14 mouse cellular contexts compared by ENCODE assay signal in the genomic region with DNA sequence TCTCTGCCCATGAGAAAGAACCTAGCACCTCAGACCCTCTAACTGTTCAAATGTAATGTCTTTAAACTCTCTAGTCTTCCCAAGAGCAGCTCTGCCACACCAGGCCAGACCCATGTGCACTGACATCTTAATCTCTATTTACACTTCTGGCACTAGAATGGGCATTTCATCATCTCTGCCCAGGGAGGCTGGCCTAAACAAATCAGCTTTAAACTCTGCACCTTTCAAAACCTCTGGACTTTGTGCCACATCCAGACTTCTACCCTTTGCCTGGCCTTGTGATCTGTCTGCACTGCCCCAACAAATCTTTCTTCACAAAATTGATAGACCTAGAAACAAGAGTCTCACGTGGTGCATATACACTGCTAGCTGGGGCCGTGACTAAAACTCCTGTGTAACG. TPM values are rescaled to one million over a fixed set of nuclear protein-coding genes. Genes with fewer than 3 reads are reported as not detected.
A peak's percentile ranks its signal among the peaks of the same experiment; 100 is the strongest.
DNase-seq lines count a peak whose midpoint lies in the region; ATAC-seq and TF ChIP-seq lines count a peak whose summit lies in the region.
"Had no signal": no experiment of that assay in that cellular context is flagged by ENCODE, and none has a peak within 500 bp of the region (broad histone marks: within the 10 kb centered on the region; RNA-seq: fewer than 3 reads in every experiment).

No protein-coding gene starts in this region.

- H3K4me2 ChIP-seq in kidney, embryonic 15.5 days = no peak overlapping the region
- no peak overlapping the region for H3K4me2 ChIP-seq in intestine, embryonic 15.5 days (replicated peaks)
- peak overlapping the region; percentile 4; the same call in 1 of the 2 replicates for H3K4me2 ChIP-seq in liver, embryonic 14.5 days (ENCODE audit: low read depth)
- H3K4me2 ChIP-seq: embryonic facial prominence, embryonic 13.5 days; hindbrain, embryonic 14.5 days; limb, embryonic 15.5 days had no signal

- H3K27me3 ChIP-seq in kidney, embryonic 15.5 days = no peaks in the 10 kb centered on the region
- H3K27me3 ChIP-seq in intestine, embryonic 15.5 days (replicated peaks) = no peaks in the 10 kb centered on the region
- H3K27me3 ChIP-seq in liver, embryonic 14.5 days (ENCODE audit: control insufficient read depth, insufficient read depth, low read length) = no peaks in the 10 kb centered on the region
- H3K27me3 ChIP-seq: embryonic facial prominence, embryonic 13.5 days; limb, embryonic 15.5 days had no signal

- no peaks in the 10 kb centered on the region for H3K9me3 ChIP-seq in kidney, embryonic 15.5 days (replicated peaks)
- H3K9me3 ChIP-seq in intestine, embryonic 15.5 days = no peaks in the 10 kb centered on the region
- H3K9me3 ChIP-seq in liver, embryonic 14.5 days (ENCODE audit: control insufficient read depth, low read length) = no peaks in the 10 kb centered on the region
- H3K9me3 ChIP-seq: embryonic facial prominence, embryonic 13.5 days; forebrain, embryonic 10.5 days; limb, embryonic 15.5 days had no signal

- no peak for TF ChIP-seq CTCF in liver, embryonic 14.5 days (IDR thresholded peaks at IDR 0.05; ENCODE audit: low read depth)

- no peak overlapping the region for H3K9ac ChIP-seq in kidney, embryonic 15.5 days
- no peak overlapping the region for H3K9ac ChIP-seq in intestine, embryonic 15.5 days
- no peak overlapping the region for H3K9ac ChIP-seq in liver, embryonic 14.5 days (replicated peaks)
- H3K9ac ChIP-seq: embryonic facial prominence, embryonic 13.5 days; hindbrain, embryonic 14.5 days; limb, embryonic 15.5 days had no signal

- no peak overlapping the region for H3K27ac ChIP-seq in kidney, embryonic 15.5 days
- H3K27ac ChIP-seq in intestine, embryonic 15.5 days = no peak overlapping the region
- H3K27ac ChIP-seq in liver, embryonic 14.5 days = no peak overlapping the region
- H3K27ac ChIP-seq: embryonic facial prominence, embryonic 13.5 days; forebrain, embryonic 10.5 days; hindbrain, embryonic 14.5 days; limb, embryonic 15.5 days had no signal

- H3K36me3 ChIP-seq in kidney, embryonic 15.5 days = no peaks in the 10 kb centered on the region
- H3K36me3 ChIP-seq in intestine, embryonic 15.5 days = no peaks in the 10 kb centered on the region
- no peaks in the 10 kb centered on the region for H3K36me3 ChIP-seq in liver, embryonic 14.5 days (replicated peaks; ENCODE audit: control insufficient read depth, insufficient read depth, low read depth)
- H3K36me3 ChIP-seq: embryonic facial prominence, embryonic 13.5 days; forebrain, embryonic 10.5 days; limb, embryonic 15.5 days had no signal

- no peak for TF ChIP-seq EP300 in liver, embryonic 14.5 days (IDR thresholded peaks at IDR 0.05; ENCODE audit: low read depth)

- no peak overlapping the region for H3K4me3 ChIP-seq in kidney, embryonic 15.5 days (replicated peaks)
- no peak overlapping the region for H3K4me3 ChIP-seq in intestine, embryonic 15.5 days (replicated peaks)
- no peak overlapping the region for H3K4me3 ChIP-seq in liver, embryonic 14.5 days (ENCODE audit: insufficient read depth in 1 of 2, low read depth in 2 of 2, low read length in 2 of 2)
- H3K4me3 ChIP-seq: embryonic facial prominence, embryonic 13.5 days; forebrain, embryonic 10.5 days; limb, embryonic 15.5 days had no signal

- no peak for ATAC-seq in kidney, embryonic 15.5 days (replicated peaks; ENCODE audit: low FRiP score)
- ATAC-seq in intestine, embryonic 15.5 days = peak; percentile 29; the same call in 1 of the 2 replicates
- ATAC-seq in liver, embryonic 14.5 days (ENCODE audit: insufficient read depth) = peak; percentile 50; the same call in 1 of the 2 replicates

- peak; percentile 19 for DNase-seq in adrenal gland, postnatal 14 days
- no peak for DNase-seq in adrenal gland, adult 18-20 months (ENCODE audit: low spot score in 2 of 2)
- peak; percentile 33 for DNase-seq in kidney, adult 18-20 months
- DNase-seq in liver, embryonic 14.5 days (ENCODE audit: low read depth in 3 of 3, low spot score in 3 of 3) = peak in 1 of 3 experiments; percentile 13
- DNase-seq in left cerebral cortex, adult 9 months (ENCODE audit: low spot score in 2 of 2) = no peak
- no peak for DNase-seq in thymus, postnatal 4 days
- DNase-seq: adrenal gland, postnatal 36 days; cerebellum, adult 11 months had no signal

- 40% methylated on average over 3 of the region's 3 CpGs for WGBS in kidney, embryonic 15.5 days
- WGBS in intestine, embryonic 15.5 days = 48% methylated on average over 3 of the region's 3 CpGs
- 46% methylated on average over 3 of the region's 3 CpGs for WGBS in liver, embryonic 14.5 days (ENCODE audit: insufficient replicate concordance)

- peaks cover 18% of the 10 kb centered on the region for H3K4me1 ChIP-seq in kidney, embryonic 15.5 days
- H3K4me1 ChIP-seq in intestine, embryonic 15.5 days (replicated peaks) = peaks cover 7% of the 10 kb centered on the region
- peaks cover 0 to 4% of the 10 kb centered on the region in 2 experiments; a peak in 2 of 4 replicates for H3K4me1 ChIP-seq in liver, embryonic 14.5 days (replicated peaks; ENCODE audit: control insufficient read depth in 2 of 2, insufficient read depth in 2 of 2, low read length in 1 of 2)
- H3K4me1 ChIP-seq: forebrain, embryonic 10.5 days had no signal

RNA-seq across cellular contexts. Expression of a gene that starts 38.8 kb away (rescaled TPM):
- total RNA-seq in adrenal gland, postnatal 14 days (2021) = 111 and 124 TPM in 2 replicates
- total RNA-seq in adrenal gland, adult 18-20 months (2021) = 10 to 100 TPM; 97.4 TPM
- polyA plus RNA-seq in kidney, embryonic 15.5 days (2015; fragmentation: Nextera tagmentation; extraction: Ambion mirVana) = 50.4 and 53.1 TPM in 2 replicates
- 40.7 and 40.9 TPM in 2 replicates for polyA plus RNA-seq in intestine, embryonic 15.5 days (2015; fragmentation: Nextera tagmentation; extraction: Ambion mirVana)
- polyA plus RNA-seq in liver, embryonic 14.5 days (2012; rRNA removed) = 13.5 and 19.4 TPM in 2 replicates
- 19.0 and 21.0 TPM in 2 replicates for polyA plus RNA-seq in liver, embryonic 14.5 days (2014; fragmentation: Nextera tagmentation; extraction: Ambion mirVana)

RNA-seq across cellular contexts. Expression of a gene that starts 58.8 kb away (rescaled TPM):
- total RNA-seq in adrenal gland, postnatal 14 days (2021) = 35.6 and 42.1 TPM in 2 replicates
- total RNA-seq in adrenal gland, adult 18-20 months (2021) = 10 to 100 TPM; 38.4 to 74.9 TPM
- polyA plus RNA-seq in kidney, embryonic 15.5 days (2015; fragmentation: Nextera tagmentation; extraction: Ambion mirVana) = 17.4 and 17.5 TPM in 2 replicates
- polyA plus RNA-seq in intestine, embryonic 15.5 days (2015; fragmentation: Nextera tagmentation; extraction: Ambion mirVana) = 11.3 and 11.4 TPM in 2 replicates
- 0.51 and 0.65 TPM in 2 replicates for polyA plus RNA-seq in liver, embryonic 14.5 days (2012; rRNA removed)
- 0.78 and 1.1 TPM in 2 replicates for polyA plus RNA-seq in liver, embryonic 14.5 days (2014; fragmentation: Nextera tagmentation; extraction: Ambion mirVana)

Comparison
In these comparisons a context has a peak if more than half of its experiments do, and no peak if none do; other contexts are left out.
1. DNase-seq: peak in adrenal gland, postnatal 14 days (single experiment) and kidney, adult 18-20 months (single experiment); none in adrenal gland, adult 18-20 months (0 of 2), left cerebral cortex, adult 9 months (0 of 2) and thymus, postnatal 4 days (single experiment).